Mouse (Mus musculus) urinary bladder, postnatal 36 days (tissue): ENCODE results near the gene Cryab.
A peak's percentile ranks its signal among the peaks of the same experiment; 100 is the strongest.

Experiments used
- DNase-seq, 2 experiments: peaks; one replicate each; pipeline ENCODE4 v3.0.0; 2022; ENCODE audit warnings: low spot score in 2 of 2, mixed read lengths in 1 of 2

The Cryab gene

GRCm38 (mm10) chr9:50742744-50743143 is 8.4 kb upstream of the Cryab start:
- DNase-seq = no peak

- peak in 1 of 2 experiments; percentile 51 for DNase-seq
Observed at GRCm38 (mm10) chr9:50745806-50746205, 5.3 kb upstream of the Cryab start.

GRCm38 (mm10) chr9:50746214-50746677 is 4.9 kb upstream of the Cryab start, which contains the start of gene 2310030G06Rik:
Gene 2310030G06Rik (minus strand): TSS chr9:50746536.
- peak in 1 of 2 experiments; percentile 44 for DNase-seq

GRCm38 (mm10) chr9:50750706-50751105 is 419 bp upstream of the Cryab start:
- DNase-seq = no peak

GRCm38 (mm10) chr9:50752054-50752602 is 1.0 kb downstream of the Cryab start, which contains the start of gene Hspb2:
Gene Hspb2 (minus strand): TSS chr9:50752354.
- DNase-seq = no peak

- DNase-seq = peak; percentile 67 to 83
Observed at GRCm38 (mm10) chr9:50752784-50753615, 1.9 kb downstream of the Cryab start.

- DNase-seq = no peak
Observed at GRCm38 (mm10) chr9:50753947-50754346, 2.8 kb downstream of the Cryab start.

- no peak for DNase-seq
Observed at GRCm38 (mm10) chr9:50756711-50757110, 5.6 kb downstream of the Cryab start.

GRCm38 (mm10) chr9:50761520-50762243 is 10.6 kb downstream of the Cryab start:
- DNase-seq = no peak

GRCm38 (mm10) chr9:50763331-50763730 is 12.2 kb downstream of the Cryab start:
- DNase-seq = no peak

GRCm38 (mm10) chr9:50767531-50768106 is 16.5 kb downstream of the Cryab start:
- peak in 1 of 2 experiments; percentile 5 for DNase-seq

GRCm38 (mm10) chr9:50768107-50769002 is 17.2 kb downstream of the Cryab start, which contains the start of gene Fdxacb1:
Gene Fdxacb1 (plus strand): TSS chr9:50768236.
- peak; percentile 97 for DNase-seq

GRCm38 (mm10) chr9:50770011-50770410 is 18.9 kb downstream of the Cryab start:
- no peak for DNase-seq

GRCm38 (mm10) chr9:50774026-50774462 is 22.9 kb downstream of the Cryab start:
- DNase-seq = no peak

- peak; percentile 89 for DNase-seq
Observed at GRCm38 (mm10) chr9:50774991-50775612, 24.0 kb downstream of the Cryab start, which contains the start of the genes Alg9 and 1110032A03Rik. Gene Alg9 (plus strand): TSS chr9:50775019. Gene 1110032A03Rik (minus strand): TSS chr9:50775520.

- no peak for DNase-seq
Observed at GRCm38 (mm10) chr9:50775662-50776126, 24.6 kb downstream of the Cryab start.

- DNase-seq = no peak
Observed at GRCm38 (mm10) chr9:50776162-50776760, 25.1 kb downstream of the Cryab start.

- DNase-seq = no peak
Observed at GRCm38 (mm10) chr9:50782155-50782554, 31.0 kb downstream of the Cryab start.

GRCm38 (mm10) chr9:50795266-50795665 is 44.1 kb downstream of the Cryab start:
- no peak for DNase-seq
